Mouse (Mus musculus): ENCODE data around the gene Tnfrsf12a.

- no peak for TF ChIP-seq CTCF (IDR thresholded peaks at IDR 0.05; ENCODE audit: borderline replicate concordance, insufficient read depth, low read depth, low read length)
- TF ChIP-seq POLR2A (IDR thresholded peaks at IDR 0.05; ENCODE audit: borderline replicate concordance, insufficient read depth, low read length): no peak
These were observed 1.5 kb downstream of the Tnfrsf12a start for GRCm38 (mm10) chr17:23675564-23676281.

All from cerebellum, adult 2 months (tissue).